ENCODE assay signal across 11 mouse cellular contexts in the genomic region with DNA sequence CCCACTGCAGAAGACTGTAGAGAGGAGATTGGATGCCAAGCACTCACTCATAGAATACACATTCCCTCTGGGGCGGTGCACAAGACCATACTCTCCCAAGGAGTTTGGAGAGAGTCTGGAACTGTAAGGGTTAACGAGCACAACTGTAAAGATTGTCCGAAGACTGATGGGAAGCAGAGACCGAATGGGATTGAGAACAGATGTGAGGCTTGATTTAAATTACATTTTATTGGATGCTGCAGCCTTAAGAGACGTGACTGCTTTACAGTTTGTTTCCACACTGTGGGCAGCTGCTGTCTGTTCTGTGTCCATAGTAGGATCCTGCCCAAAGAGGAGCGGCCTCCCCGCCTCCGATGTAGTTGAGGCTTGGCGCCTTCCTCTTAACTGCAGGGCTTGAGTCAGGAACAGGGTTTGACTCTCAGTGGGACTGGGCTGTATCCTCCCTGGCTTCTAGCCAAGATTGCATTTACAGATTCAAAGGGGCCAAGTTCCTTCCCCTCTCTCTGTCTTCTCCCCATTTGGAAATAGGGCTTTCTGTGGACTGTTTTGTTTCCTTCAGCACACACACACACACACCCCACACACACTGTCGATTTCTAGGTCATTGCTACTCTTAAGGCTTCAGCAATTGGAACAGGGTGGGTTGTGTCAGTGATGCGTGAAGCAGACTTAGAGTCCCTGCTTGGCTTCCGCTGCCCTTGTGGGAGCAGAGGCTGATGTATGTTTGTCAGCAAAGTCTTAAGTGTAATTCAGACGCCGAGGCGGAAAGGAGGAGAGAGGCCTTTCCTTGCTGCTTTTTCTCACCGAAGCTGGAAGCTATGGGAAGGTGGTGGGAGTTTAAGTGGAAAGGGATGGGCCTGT. TPM values are rescaled to one million over a fixed set of nuclear protein-coding genes. Genes with fewer than 3 reads are reported as not detected.
DNase-seq lines count a peak whose midpoint lies in the region; ATAC-seq and TF ChIP-seq lines count a peak whose summit lies in the region.
"Not testable (repeated sequence)": the region's sequence is repeated elsewhere in the genome, so short reads cannot be mapped to it uniquely, and the experiment has no call there.
"Had no signal": no experiment of that assay in that cellular context is flagged by ENCODE, and none has a peak within 500 bp of the region (broad histone marks: within the 10 kb centered on the region; RNA-seq: fewer than 3 reads in every experiment).

No protein-coding gene starts in this region.

- DNase-seq in MEL (ENCODE audit: low read depth, low spot score), result peak; percentile 59
- DNase-seq in embryonic facial prominence, embryonic 11.5 days (ENCODE audit: low spot score), result peak; percentile 84
- peak; percentile 58 for DNase-seq in gastrocnemius, adult 2 months
- DNase-seq in heart, postnatal 14 days, result peak; percentile 37 to 51
- DNase-seq in limb, embryonic 14.5 days (ENCODE audit: low spot score), result peak; percentile 87
- DNase-seq in lung, postnatal 4 days, result peak; percentile 60 to 84

- peaks cover 25 to 36% of the 10 kb centered on the region in 2 experiments for H3K4me1 ChIP-seq in MEL (ENCODE audit: control insufficient read depth in 1 of 2, insufficient read depth in 2 of 2, low read length in 2 of 2)
- H3K4me1 ChIP-seq in embryonic facial prominence, embryonic 11.5 days (ENCODE audit: control insufficient read depth, insufficient read depth, low read length), result peaks cover 24% of the 10 kb centered on the region
- H3K4me1 ChIP-seq in intestine, postnatal 0 days (replicated peaks; ENCODE audit: control insufficient read depth, insufficient read depth, low read length), result peaks cover 16% of the 10 kb centered on the region
- peaks cover 55% of the 10 kb centered on the region for H3K4me1 ChIP-seq in limb, embryonic 14.5 days (ENCODE audit: control insufficient read depth, insufficient read depth, low read length)
- H3K4me1 ChIP-seq in stomach, embryonic 15.5 days, result peaks cover 54% of the 10 kb centered on the region

- H3K4me3 ChIP-seq in MEL (ENCODE audit: control insufficient read depth in 1 of 2, insufficient read depth in 1 of 2, low read depth in 2 of 2, low read length in 2 of 2); embryonic facial prominence, embryonic 11.5 days (ENCODE audit: low read depth, low read length); gastrocnemius, adult 2 months; intestine, postnatal 0 days (ENCODE audit: low read depth, low read length); stomach, embryonic 15.5 days (replicated peaks): not testable (repeated sequence)
- 0 out of 2 replicates have a peak overlapping the region, but pooled peaks have one; percentile 5 for H3K4me3 ChIP-seq in limb, embryonic 14.5 days (replicated peaks; ENCODE audit: low read length)

- peaks cover 17 to 40% of the 10 kb centered on the region in 2 experiments for H3K36me3 ChIP-seq in MEL (ENCODE audit: control insufficient read depth in 1 of 2, insufficient read depth in 2 of 2, low read length in 2 of 2)
- not testable (repeated sequence) for H3K36me3 ChIP-seq in embryonic facial prominence, embryonic 11.5 days (replicated peaks; ENCODE audit: control insufficient read depth, insufficient read depth, low read depth, low read length); intestine, postnatal 0 days (ENCODE audit: control insufficient read depth, insufficient read depth)
- peaks cover 13% of the 10 kb centered on the region for H3K36me3 ChIP-seq in limb, embryonic 14.5 days (ENCODE audit: control insufficient read depth, insufficient read depth, low read length)
- H3K36me3 ChIP-seq in stomach, embryonic 15.5 days, result peaks cover 10% of the 10 kb centered on the region; the same call in 1 of the 2 replicates

- not testable (repeated sequence) for H3K79me2 ChIP-seq in MEL (ENCODE audit: control insufficient read depth, insufficient read depth, low read length, poor library complexity)

- WGBS in embryonic facial prominence, embryonic 11.5 days, result 35% methylated on average over 16 of the region's 16 CpGs
- WGBS in intestine, postnatal 0 days, result 50% methylated on average over 16 of the region's 16 CpGs
- WGBS in limb, embryonic 14.5 days, result 11% methylated on average over 16 of the region's 16 CpGs
- 30% methylated on average over 16 of the region's 16 CpGs for WGBS in stomach, embryonic 15.5 days

- ATAC-seq in embryonic facial prominence, embryonic 11.5 days (replicated peaks; ENCODE audit: insufficient number of reproducible peaks, low FRiP score, low TSS enrichment, low read depth), result peak; percentile 37
- not testable (repeated sequence) for ATAC-seq in intestine, postnatal 0 days
- ATAC-seq in limb, embryonic 14.5 days (ENCODE audit: low FRiP score, low read depth), result peak; percentile 78
- peak; percentile 63 for ATAC-seq in stomach, embryonic 15.5 days (ENCODE audit: insufficient read depth, low FRiP score, low read depth)

- not testable (repeated sequence) for H3K27me3 ChIP-seq in MEL (ENCODE audit: control insufficient read depth in 1 of 2, insufficient read depth in 2 of 2, low read length in 2 of 2); embryonic facial prominence, embryonic 11.5 days (ENCODE audit: control insufficient read depth, insufficient read depth, low read length); intestine, postnatal 0 days (replicated peaks; ENCODE audit: control insufficient read depth, insufficient read depth, low read length); limb, embryonic 14.5 days (ENCODE audit: control insufficient read depth, insufficient read depth, low read length); stomach, embryonic 15.5 days (replicated peaks)

- not testable (repeated sequence) for TF ChIP-seq EP300 in MEL (IDR thresholded peaks at IDR 0.05; ENCODE audit: low read depth in 1 of 2, low read length in 2 of 2)

- TF ChIP-seq RAD21 in MEL (IDR thresholded peaks at IDR 0.05; ENCODE audit: low read depth, low read length), result not testable (repeated sequence)

- H3K27ac ChIP-seq in MEL (ENCODE audit: control insufficient read depth, low read depth, low read length); intestine, postnatal 0 days (ENCODE audit: low read depth, low read length): not testable (repeated sequence)
- H3K27ac ChIP-seq in embryonic facial prominence, embryonic 11.5 days (replicated peaks; ENCODE audit: low read depth, low read length), result peak overlapping the region; percentile 95
- peak overlapping the region; percentile 51 for H3K27ac ChIP-seq in gastrocnemius, adult 2 months
- peak overlapping the region; percentile 67 for H3K27ac ChIP-seq in limb, embryonic 14.5 days (replicated peaks; ENCODE audit: low read depth, low read length)
- peak overlapping the region; percentile 96 for H3K27ac ChIP-seq in stomach, embryonic 15.5 days

- TF ChIP-seq CTCF in MEL (IDR thresholded peaks at IDR 0.05 in 2 of 3, conservative IDR thresholded peaks at IDR 0.05 in 1 of 3; ENCODE audit: control insufficient read depth in 1 of 3, insufficient read depth in 1 of 3, low read depth in 2 of 3, low read length in 3 of 3, poor library complexity in 1 of 3, severe bottlenecking in 1 of 3); gastrocnemius, adult 2 months (IDR thresholded peaks at IDR 0.05); intestine, postnatal 0 days (IDR thresholded peaks at IDR 0.05; ENCODE audit: low read depth): not testable (repeated sequence)

- intact Hi-C loops in gastrocnemius, adult 2 months (cut with DNase I), result loop anchor here (1.0 to 10.0 kb wide), 3 partner anchors 50 to 202 kb away; no protein-coding TSS in a partner anchor
- intact Hi-C loops in heart, postnatal 14 days (cut with DNase I), result loop anchor here (1.0 to 5.0 kb wide), 2 partner anchors 49 to 114 kb away; no protein-coding TSS in a partner anchor

- H3K9me3 ChIP-seq in MEL (replicated peaks; ENCODE audit: insufficient read depth, low read length); embryonic facial prominence, embryonic 11.5 days (replicated peaks; ENCODE audit: control insufficient read depth, low read length); intestine, postnatal 0 days (ENCODE audit: control insufficient read depth); limb, embryonic 14.5 days (ENCODE audit: control insufficient read depth, low read length); stomach, embryonic 15.5 days: not testable (repeated sequence)

- not testable (repeated sequence) for TF ChIP-seq POLR2A in MEL (IDR thresholded peaks at IDR 0.05; ENCODE audit: control insufficient read depth in 1 of 2, insufficient read depth in 1 of 2, low read depth in 1 of 2, low read length in 2 of 2, poor library complexity in 1 of 2); limb, embryonic 14.5 days (IDR thresholded peaks at IDR 0.05; ENCODE audit: borderline replicate concordance, extremely low read depth, insufficient read depth, insufficient read length)

- H3K9ac ChIP-seq in MEL (ENCODE audit: control insufficient read depth, low read depth, low read length, poor library complexity, severe bottlenecking); embryonic facial prominence, embryonic 11.5 days (replicated peaks; ENCODE audit: low read length); intestine, postnatal 0 days (ENCODE audit: low read depth, low read length); limb, embryonic 14.5 days (ENCODE audit: low read depth, low read length, severe bottlenecking); stomach, embryonic 15.5 days: not testable (repeated sequence)

- not testable (repeated sequence) for H3K4me2 ChIP-seq in embryonic facial prominence, embryonic 11.5 days (ENCODE audit: low read depth, low read length); stomach, embryonic 15.5 days
- 0 out of 2 replicates have a peak overlapping the region, but pooled peaks have one; percentile 6 for H3K4me2 ChIP-seq in intestine, postnatal 0 days (replicated peaks; ENCODE audit: low read depth)
- H3K4me2 ChIP-seq in limb, embryonic 14.5 days (replicated peaks; ENCODE audit: low read depth, low read length, severe bottlenecking), result peak overlapping the region; percentile 37

RNA-seq across cellular contexts. Expression of a gene that starts 4.5 kb away (rescaled TPM):
- total RNA-seq in MEL (2012; rRNA removed), result 9.8 and 12.1 TPM in 2 replicates
- 10 to 100 TPM in 1 of 2 experiments, not detected in 1; 13.7 TPM for polyA plus RNA-seq in MEL (2012; ENCODE audit: insufficient read depth in 1 of 2, insufficient read length in 2 of 2, low read depth in 1 of 2, low replicate concordance in 2 of 2, missing spikeins in 1 of 2)
- polyA plus RNA-seq in embryonic facial prominence, embryonic 11.5 days (2014; fragmentation: Nextera tagmentation; extraction: Ambion mirVana), result 32.7 and 40.2 TPM in 2 replicates
- 10 to 100 TPM; 10.2 to 12.4 TPM for total RNA-seq in gastrocnemius, adult 2 months (2021)
- total RNA-seq in heart, postnatal 14 days (2021), result 10 to 100 TPM; 17.9 to 21.6 TPM
- 22.2 and 22.4 TPM in 2 replicates for polyA plus RNA-seq in intestine, postnatal 0 days (2015; fragmentation: Nextera tagmentation; extraction: Ambion mirVana)
- polyA plus RNA-seq in limb, embryonic 14.5 days (2012; rRNA removed), result 39.8 and 57.0 TPM in 2 replicates
- polyA plus RNA-seq in limb, embryonic 14.5 days (2014; fragmentation: Nextera tagmentation; extraction: Ambion mirVana), result 52.4 and 58.3 TPM in 2 replicates
- 34.0 and 41.0 TPM in 2 replicates for polyA plus RNA-seq in stomach, embryonic 15.5 days (2015; fragmentation: Nextera tagmentation; extraction: Ambion mirVana)

RNA-seq across cellular contexts. Expression of a gene that starts 15.5 kb away (rescaled TPM):
- total RNA-seq in MEL (2012; rRNA removed), result 83.4 and 104 TPM in 2 replicates
- polyA plus RNA-seq in MEL (2012; ENCODE audit: insufficient read depth in 1 of 2, insufficient read length in 2 of 2, low read depth in 1 of 2, low replicate concordance in 2 of 2, missing spikeins in 1 of 2), result 10 to 100 TPM; 56.9 to 69.4 TPM
- 55.4 and 57.1 TPM in 2 replicates for polyA plus RNA-seq in embryonic facial prominence, embryonic 11.5 days (2014; fragmentation: Nextera tagmentation; extraction: Ambion mirVana)
- total RNA-seq in gastrocnemius, adult 2 months (2021), result under 1 TPM in 1 of 2 experiments, not detected in 1; 0.11 TPM
- total RNA-seq in heart, postnatal 14 days (2021), result 1 to 10 TPM in 1 of 2 experiments, under 1 TPM in 1; 0.72 to 2.2 TPM
- polyA plus RNA-seq in intestine, postnatal 0 days (2015; fragmentation: Nextera tagmentation; extraction: Ambion mirVana), result 4.0 and 4.5 TPM in 2 replicates
- 13.1 and 15.6 TPM in 2 replicates for polyA plus RNA-seq in limb, embryonic 14.5 days (2012; rRNA removed)
- polyA plus RNA-seq in limb, embryonic 14.5 days (2014; fragmentation: Nextera tagmentation; extraction: Ambion mirVana), result 25.2 and 25.8 TPM in 2 replicates
- 28.8 and 30.3 TPM in 2 replicates for polyA plus RNA-seq in stomach, embryonic 15.5 days (2015; fragmentation: Nextera tagmentation; extraction: Ambion mirVana)

RNA-seq across cellular contexts. Expression of a gene that starts 59.6 kb away (rescaled TPM):
- 2.9 and 3.2 TPM in 2 replicates for total RNA-seq in MEL (2012; rRNA removed)
- 1 to 10 TPM in 1 of 2 experiments, not detected in 1; 7.1 TPM for polyA plus RNA-seq in MEL (2012; ENCODE audit: insufficient read depth in 1 of 2, insufficient read length in 2 of 2, low read depth in 1 of 2, low replicate concordance in 2 of 2, missing spikeins in 1 of 2)
- polyA plus RNA-seq in embryonic facial prominence, embryonic 11.5 days (2014; fragmentation: Nextera tagmentation; extraction: Ambion mirVana), result 4.4 and 4.6 TPM in 2 replicates
- 1 to 10 TPM; 6.1 to 6.6 TPM for total RNA-seq in gastrocnemius, adult 2 months (2021)
- total RNA-seq in heart, postnatal 14 days (2021), result 10 to 100 TPM in 1 of 2 experiments, 1 to 10 TPM in 1; 8.2 to 10.6 TPM
- 3.9 and 5.0 TPM in 2 replicates for polyA plus RNA-seq in intestine, postnatal 0 days (2015; fragmentation: Nextera tagmentation; extraction: Ambion mirVana)
- polyA plus RNA-seq in limb, embryonic 14.5 days (2012; rRNA removed), result 10.5 and 11.4 TPM in 2 replicates
- 4.7 and 4.9 TPM in 2 replicates for polyA plus RNA-seq in limb, embryonic 14.5 days (2014; fragmentation: Nextera tagmentation; extraction: Ambion mirVana)
- 4.5 and 5.0 TPM in 2 replicates for polyA plus RNA-seq in stomach, embryonic 15.5 days (2015; fragmentation: Nextera tagmentation; extraction: Ambion mirVana)

RNA-seq across cellular contexts. Expression of a gene that starts 59.7 kb away (rescaled TPM):
- total RNA-seq in MEL (2012; rRNA removed), result not detected in 2 replicates
- not detected for polyA plus RNA-seq in MEL (2012; ENCODE audit: insufficient read depth in 1 of 2, insufficient read length in 2 of 2, low read depth in 1 of 2, low replicate concordance in 2 of 2, missing spikeins in 1 of 2)
- 0.25 and 0.43 TPM in 2 replicates for polyA plus RNA-seq in embryonic facial prominence, embryonic 11.5 days (2014; fragmentation: Nextera tagmentation; extraction: Ambion mirVana)
- not detected for total RNA-seq in gastrocnemius, adult 2 months (2021)
- 1 to 10 TPM; 1.5 to 2.0 TPM for total RNA-seq in heart, postnatal 14 days (2021)
- polyA plus RNA-seq in intestine, postnatal 0 days (2015; fragmentation: Nextera tagmentation; extraction: Ambion mirVana), result 0.61 and 0.80 TPM in 2 replicates
- polyA plus RNA-seq in limb, embryonic 14.5 days (2012; rRNA removed), result 1.3 and 2.2 TPM in 2 replicates
- 0.41 and 0.45 TPM in 2 replicates for polyA plus RNA-seq in limb, embryonic 14.5 days (2014; fragmentation: Nextera tagmentation; extraction: Ambion mirVana)
- 0.42 and 0.43 TPM in 2 replicates for polyA plus RNA-seq in stomach, embryonic 15.5 days (2015; fragmentation: Nextera tagmentation; extraction: Ambion mirVana)
- total RNA-seq: adrenal gland, adult 18-20 months; liver, adult 2 months; megakaryocyte progenitor cell, adult 5-6 weeks had no signal
- polyA plus RNA-seq: liver, adult 2 months had no signal
